Mouse (Mus musculus) forebrain, postnatal 0 days (tissue): ENCODE measurements at regions not wholly inside any gene's neighbourhood (a gene's known extent, or its start where the extent isn't known, plus 50 kb on each side); places are given as distances from the start of the nearest gene placed in this dataset.
A peak's percentile ranks its signal among the peaks of the same experiment; 100 is the strongest.

Experiments used
- ATAC-seq: fragments of 200-750 bp; cut with Nextera tagmentation; 2 replicates; pipeline ENCODE4 v1.8.0; 2017; ENCODE audit warnings: mild to moderate bottlenecking, moderate library complexity
- DNase-seq: peaks from one replicate; pipeline ENCODE4 v3.0.0-alpha.2; 2015
- H3K27ac ChIP-seq: fragments of 300-500 bp; sonication (generic); 2 replicates; pipeline ENCODE4 v1.5.1; 2014; ENCODE audit warnings: low read depth, mild to moderate bottlenecking, antibody characterized with exemption, low read length, moderate library complexity, mixed read lengths
- H3K27me3 ChIP-seq: fragments of 300-500 bp; sonication (generic); 2 replicates; pipeline ENCODE4 v1.6.1; 2014; ENCODE audit warnings: mild to moderate bottlenecking, low read length, mixed read lengths; ENCODE audit not compliant: insufficient read depth
- H3K36me3 ChIP-seq: fragments of 300-500 bp; sonication (generic); 2 replicates; pipeline ENCODE4 v1.6.1; 2014; ENCODE audit warnings: mild to moderate bottlenecking, moderate library complexity; ENCODE audit not compliant: insufficient read depth
- H3K4me1 ChIP-seq: fragments of 300-500 bp; sonication (generic); 2 replicates; pipeline ENCODE4 v1.6.1; 2014; ENCODE audit warnings: antibody characterized with exemption; ENCODE audit not compliant: insufficient read depth
- H3K4me2 ChIP-seq: fragments of 300-500 bp; sonication (generic); 2 replicates; pipeline ENCODE4 v1.6.1; 2014; ENCODE audit warnings: low read depth, mild to moderate bottlenecking, moderate library complexity
- H3K4me3 ChIP-seq: fragments of 300-500 bp; sonication (generic); 2 replicates; pipeline ENCODE4 v1.5.1; 2014; ENCODE audit warnings: low read depth, low read length, mixed read lengths
- H3K9ac ChIP-seq: fragments of 300-500 bp; sonication (generic); 2 replicates; pipeline ENCODE4 v1.6.1; 2014; ENCODE audit warnings: mild to moderate bottlenecking
- H3K9me3 ChIP-seq: fragments of 300-500 bp; sonication (generic); 2 replicates; pipeline ENCODE4 v1.6.1; 2016; ENCODE audit warnings: low read length
- CTCF ChIP-seq: sonication (generic); IDR thresholded peaks from 2 replicates; pipeline ENCODE4 v1.5.1; 2016; ENCODE audit warnings: antibody characterized with exemption, control low read depth, low read depth
- WGBS: fragments of 180-500 bp; shearing (Covaris S2); extraction: QIAGEN DNeasy Blood & Tissue Kit; methylation state at CpG from one replicate; pipeline ENCODE4 v1.1.7; 2014; 5-methylcytosine and 5-hydroxymethylcytosine counted together

- WGBS = 83% methylated on average over 3 of the region's 3 CpGs
- H3K9me3 ChIP-seq = no peaks in the 10 kb centered on the region
- H3K9ac ChIP-seq = no peak overlapping the region
- TF ChIP-seq CTCF = no peak
- H3K4me3 ChIP-seq = no peak overlapping the region
- no peaks in the 10 kb centered on the region for H3K36me3 ChIP-seq
- no peak overlapping the region for H3K4me2 ChIP-seq
- H3K4me1 ChIP-seq = no peaks in the 10 kb centered on the region
- no peak overlapping the region for H3K27ac ChIP-seq
- no peak for ATAC-seq
- no peak for DNase-seq
- H3K27me3 ChIP-seq = no peaks in the 10 kb centered on the region
These were observed 71.6 kb upstream of the Vps8 start for GRCm38 (mm10) chr16:21351289-21351688.

GRCm38 (mm10) chr16:21353111-21353510 is 69.8 kb upstream of the Vps8 start:
- H3K27me3 ChIP-seq = no peaks in the 10 kb centered on the region
- no peaks in the 10 kb centered on the region for H3K36me3 ChIP-seq
- ATAC-seq = no peak
- no peak overlapping the region for H3K27ac ChIP-seq
- DNase-seq = no peak
- TF ChIP-seq CTCF = no peak
- H3K9ac ChIP-seq = no peak overlapping the region
- WGBS = 57% methylated on average over 5 of the region's 5 CpGs
- H3K4me3 ChIP-seq = no peak overlapping the region
- H3K4me1 ChIP-seq = 0 out of 2 replicates have a peak, but pooled peaks cover 2% of the 10 kb centered on the region
- no peaks in the 10 kb centered on the region for H3K9me3 ChIP-seq
- no peak overlapping the region for H3K4me2 ChIP-seq

GRCm38 (mm10) chr16:21353545-21353944 is 69.4 kb upstream of the Vps8 start:
- no peaks in the 10 kb centered on the region for H3K9me3 ChIP-seq
- H3K4me2 ChIP-seq = no peak overlapping the region
- no peaks in the 10 kb centered on the region for H3K36me3 ChIP-seq
- 24% methylated on average over 6 of the region's 6 CpGs for WGBS
- no peaks in the 10 kb centered on the region for H3K27me3 ChIP-seq
- no peak overlapping the region for H3K27ac ChIP-seq
- ATAC-seq (peak; percentile 90), DNase-seq (peak; percentile 63)
- H3K9ac ChIP-seq = no peak overlapping the region
- H3K4me1 ChIP-seq = 0 out of 2 replicates have a peak, but pooled peaks cover 3% of the 10 kb centered on the region
- no peak overlapping the region for H3K4me3 ChIP-seq
- TF ChIP-seq CTCF = no peak

GRCm38 (mm10) chr16:21355638-21356037 is 67.3 kb upstream of the Vps8 start:
- ATAC-seq (no peak), DNase-seq (no peak)
- WGBS = 88% methylated on average over 1 of the region's 1 CpGs
- Histone ChIP-seq H3K27ac (no peak overlapping the region), H3K4me3 (no peak overlapping the region), H3K4me2 (no peak overlapping the region), H3K4me1 (0 out of 2 replicates have a peak, but pooled peaks cover 3% of the 10 kb centered on the region), H3K27me3 (no peaks in the 10 kb centered on the region), H3K36me3 (no peaks in the 10 kb centered on the region), H3K9ac (no peak overlapping the region), H3K9me3 (no peaks in the 10 kb centered on the region)
- TF ChIP-seq CTCF = no peak

- DNase-seq = no peak
- H3K4me1 ChIP-seq = 0 out of 2 replicates have a peak, but pooled peaks cover 3% of the 10 kb centered on the region
- 69% methylated on average over 5 of the region's 5 CpGs for WGBS
- no peak overlapping the region for H3K4me2 ChIP-seq
- H3K4me3 ChIP-seq = no peak overlapping the region
- no peak overlapping the region for H3K9ac ChIP-seq
- TF ChIP-seq CTCF = no peak
- H3K27ac ChIP-seq = no peak overlapping the region
- no peaks in the 10 kb centered on the region for H3K27me3 ChIP-seq
- no peak for ATAC-seq
- H3K36me3 ChIP-seq = no peaks in the 10 kb centered on the region
- no peaks in the 10 kb centered on the region for H3K9me3 ChIP-seq
These were observed 65.5 kb upstream of the Vps8 start for GRCm38 (mm10) chr16:21357433-21357832.

- no peak overlapping the region for H3K4me2 ChIP-seq
- peak; percentile 65 for ATAC-seq
These were observed 64.5 kb upstream of the Vps8 start for GRCm38 (mm10) chr16:21358313-21358920.

GRCm38 (mm10) chr16:21359459-21359858 is 63.5 kb upstream of the Vps8 start:
- no peaks in the 10 kb centered on the region for H3K36me3 ChIP-seq
- H3K4me2 ChIP-seq = no peak overlapping the region
- no peak overlapping the region for H3K4me3 ChIP-seq
- WGBS = 70% methylated on average over 4 of the region's 4 CpGs
- H3K4me1 ChIP-seq = 0 out of 2 replicates have a peak, but pooled peaks cover 3% of the 10 kb centered on the region
- H3K9me3 ChIP-seq = no peaks in the 10 kb centered on the region
- H3K27me3 ChIP-seq = no peaks in the 10 kb centered on the region
- TF ChIP-seq CTCF = no peak
- no peak overlapping the region for H3K27ac ChIP-seq
- no peak for DNase-seq
- H3K9ac ChIP-seq = no peak overlapping the region
- no peak for ATAC-seq

More at GRCm38 (mm10) chr16:21358313-21358920, 64.5 kb upstream of the Vps8 start:
- Histone ChIP-seq H3K4me3 (no peak overlapping the region), H3K27me3 (no peaks in the 10 kb centered on the region), H3K27ac (no peak overlapping the region), H3K9ac (no peak overlapping the region), H3K4me1 (0 out of 2 replicates have a peak, but pooled peaks cover 3% of the 10 kb centered on the region), H3K9me3 (no peaks in the 10 kb centered on the region), H3K36me3 (no peaks in the 10 kb centered on the region)
- peak; percentile 44 for DNase-seq
- TF ChIP-seq CTCF = no peak
- WGBS = 47% methylated on average over 12 of the region's 12 CpGs
